Mouse (Mus musculus): ENCODE data around the gene Psmd4.
A peak's percentile ranks its signal among the peaks of the same experiment; 100 is the strongest.

Psmd4 gene

DNA sequence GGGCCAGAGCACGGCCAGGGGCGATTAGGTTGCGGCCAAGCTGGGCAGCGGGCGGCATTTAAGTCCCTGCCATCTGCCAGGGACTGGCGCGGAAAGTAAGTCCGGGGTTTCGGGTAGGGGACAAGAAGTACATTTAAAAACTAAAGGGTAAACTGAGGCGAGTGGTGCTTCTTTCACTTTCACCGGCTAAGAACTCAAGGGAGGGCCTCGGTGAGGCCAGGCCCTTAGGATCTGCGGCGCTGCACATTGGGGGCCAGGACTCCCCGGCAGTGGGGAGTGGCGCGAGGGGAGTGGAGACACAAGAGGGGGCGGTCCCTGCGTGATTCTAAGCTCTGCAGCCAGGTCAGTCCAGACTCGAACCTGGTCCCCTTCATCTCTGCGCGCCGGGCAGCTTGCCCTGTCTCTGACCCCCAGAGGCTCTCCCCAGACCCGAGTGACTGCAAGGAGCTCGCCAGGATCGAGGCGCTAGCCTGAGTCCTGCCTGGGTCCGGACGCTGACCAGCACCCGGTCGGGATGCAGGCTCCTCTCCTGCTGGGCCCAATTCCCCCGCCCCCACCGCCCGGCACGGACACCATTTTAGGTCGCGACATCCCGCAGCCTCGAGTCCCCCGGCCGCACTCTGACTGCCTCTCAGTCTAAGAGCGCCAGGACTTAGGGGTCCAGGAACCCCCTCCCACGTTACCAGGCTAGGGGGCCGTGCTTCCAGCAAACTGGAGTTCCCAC lies 27.8 kb downstream of the Psmd4 start:
- peak; percentile 49 for DNase-seq (ENCODE audit: low read depth, low spot score)
- Histone ChIP-seq H3K36me3 (ENCODE audit: control insufficient read depth, insufficient read depth, low read length, poor library complexity, severe bottlenecking) (peaks cover 2% of the 10 kb centered on the region; the same call in 1 of the 2 replicates), H3K27me3 (ENCODE audit: control insufficient read depth, insufficient read depth, low read length, poor library complexity, severe bottlenecking) (no peaks in the 10 kb centered on the region)

DNA sequence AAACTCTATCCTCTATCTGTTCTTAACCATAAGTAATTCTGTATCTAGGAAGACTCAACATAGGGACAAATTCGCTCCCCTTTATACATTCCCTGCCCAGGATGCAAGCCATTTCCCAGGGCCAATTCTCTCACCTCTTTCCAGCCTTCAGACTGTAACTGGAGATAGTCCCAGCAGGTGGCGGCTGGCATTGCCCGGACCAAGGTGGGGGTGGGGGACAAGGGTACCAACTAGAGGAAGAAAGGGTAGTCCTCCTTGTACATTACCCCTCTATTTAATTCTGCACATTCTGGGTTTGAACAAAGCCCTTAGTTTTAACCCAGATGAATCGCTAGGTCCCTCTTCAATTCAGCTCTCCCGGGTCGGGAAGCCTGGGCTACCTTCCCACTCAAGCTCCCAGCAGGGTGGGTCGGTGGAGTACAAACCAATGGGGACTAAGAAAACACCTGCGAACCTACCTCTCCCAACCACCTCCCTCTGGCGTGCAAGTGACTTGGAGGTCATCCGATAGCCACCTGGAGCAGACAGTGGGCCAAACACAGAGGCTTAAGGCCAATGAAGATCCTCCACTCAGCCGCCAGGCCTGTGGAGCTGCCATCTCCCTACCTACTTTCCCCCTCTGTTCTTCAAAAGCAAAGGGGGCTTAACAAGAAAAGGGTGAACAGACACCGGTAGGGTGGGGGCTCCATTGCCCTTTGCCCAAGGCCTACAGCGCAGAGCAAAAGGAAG lies 28.6 kb downstream of the Psmd4 start:
- DNase-seq (ENCODE audit: low read depth, low spot score): no peak
- peaks cover 4% of the 10 kb centered on the region for H3K36me3 ChIP-seq (ENCODE audit: control insufficient read depth, insufficient read depth, low read length, poor library complexity, severe bottlenecking)
- H3K27me3 ChIP-seq (ENCODE audit: control insufficient read depth, insufficient read depth, low read length, poor library complexity, severe bottlenecking): no peaks in the 10 kb centered on the region

- Histone ChIP-seq H3K36me3 (ENCODE audit: control insufficient read depth, insufficient read depth, low read length, poor library complexity, severe bottlenecking) (peaks cover 7% of the 10 kb centered on the region), H3K27me3 (ENCODE audit: control insufficient read depth, insufficient read depth, low read length, poor library complexity, severe bottlenecking) (no peaks in the 10 kb centered on the region)
- no peak for DNase-seq (ENCODE audit: low read depth, low spot score)
Measured at GRCm38 (mm10) chr3:95012982-95013381, 29.4 kb downstream of the Psmd4 start.

GRCm38 (mm10) chr3:95010396-95010795 lies 32.0 kb downstream of the Psmd4 start:
- DNase-seq (ENCODE audit: low read depth, low spot score): no peak
- Histone ChIP-seq H3K27me3 (ENCODE audit: control insufficient read depth, insufficient read depth, low read length, poor library complexity, severe bottlenecking) (no peaks in the 10 kb centered on the region), H3K36me3 (ENCODE audit: control insufficient read depth, insufficient read depth, low read length, poor library complexity, severe bottlenecking) (peaks cover 10% of the 10 kb centered on the region)

- DNase-seq (ENCODE audit: low read depth, low spot score): no peak
Measured at GRCm38 (mm10) chr3:95007706-95008105, 34.7 kb downstream of the Psmd4 start.

GRCm38 (mm10) chr3:95005651-95006050 lies 36.8 kb downstream of the Psmd4 start:
- H3K36me3 ChIP-seq (ENCODE audit: control insufficient read depth, insufficient read depth, low read length, poor library complexity, severe bottlenecking): peaks cover 22% of the 10 kb centered on the region
- DNase-seq (ENCODE audit: low read depth, low spot score): no peak
- no peaks in the 10 kb centered on the region for H3K27me3 ChIP-seq (ENCODE audit: control insufficient read depth, insufficient read depth, low read length, poor library complexity, severe bottlenecking)

More at GRCm38 (mm10) chr3:95007706-95008105, 34.7 kb downstream of the Psmd4 start:
- Histone ChIP-seq H3K27me3 (ENCODE audit: control insufficient read depth, insufficient read depth, low read length, poor library complexity, severe bottlenecking) (no peaks in the 10 kb centered on the region), H3K36me3 (ENCODE audit: control insufficient read depth, insufficient read depth, low read length, poor library complexity, severe bottlenecking) (peaks cover 16% of the 10 kb centered on the region)

GRCm38 (mm10) chr3:95003273-95003672 lies 39.1 kb downstream of the Psmd4 start:
- DNase-seq (ENCODE audit: low read depth, low spot score): no peak
- H3K27me3 ChIP-seq (ENCODE audit: control insufficient read depth, insufficient read depth, low read length, poor library complexity, severe bottlenecking): no peaks in the 10 kb centered on the region

GRCm38 (mm10) chr3:95002569-95002968 lies 39.8 kb downstream of the Psmd4 start:
- no peak for DNase-seq (ENCODE audit: low read depth, low spot score)
- Histone ChIP-seq H3K36me3 (ENCODE audit: control insufficient read depth, insufficient read depth, low read length, poor library complexity, severe bottlenecking) (peaks cover 26% of the 10 kb centered on the region), H3K27me3 (ENCODE audit: control insufficient read depth, insufficient read depth, low read length, poor library complexity, severe bottlenecking) (no peaks in the 10 kb centered on the region)

More at GRCm38 (mm10) chr3:95003273-95003672, 39.1 kb downstream of the Psmd4 start:
- H3K36me3 ChIP-seq (ENCODE audit: control insufficient read depth, insufficient read depth, low read length, poor library complexity, severe bottlenecking): peaks cover 28% of the 10 kb centered on the region

DNA sequence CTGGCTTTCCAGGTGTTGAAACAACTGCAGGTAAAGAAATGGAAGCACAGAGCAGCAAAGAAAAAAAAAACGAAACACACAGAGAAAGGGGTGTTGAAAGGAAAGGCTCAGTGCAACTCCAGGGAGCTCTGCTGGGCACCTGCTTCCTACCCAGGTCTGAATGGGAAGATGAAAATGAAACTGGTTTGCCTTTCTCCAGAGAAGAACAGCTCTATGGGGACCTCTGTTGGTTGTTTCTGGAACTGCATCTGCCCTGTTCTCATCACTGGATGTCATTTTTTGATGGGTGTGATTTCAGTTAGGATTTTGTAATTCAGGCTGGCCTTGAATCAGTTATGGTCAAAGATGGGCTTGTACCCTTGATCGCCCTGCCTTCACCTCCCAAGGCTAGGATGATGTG lies 45.5 kb downstream of the Psmd4 start:
- peak; percentile 91 for DNase-seq (ENCODE audit: low read depth, low spot score)
- Histone ChIP-seq H3K36me3 (ENCODE audit: control insufficient read depth, insufficient read depth, low read length, poor library complexity, severe bottlenecking) (peaks cover 26% of the 10 kb centered on the region), H3K27me3 (ENCODE audit: control insufficient read depth, insufficient read depth, low read length, poor library complexity, severe bottlenecking) (no peaks in the 10 kb centered on the region)

DNA sequence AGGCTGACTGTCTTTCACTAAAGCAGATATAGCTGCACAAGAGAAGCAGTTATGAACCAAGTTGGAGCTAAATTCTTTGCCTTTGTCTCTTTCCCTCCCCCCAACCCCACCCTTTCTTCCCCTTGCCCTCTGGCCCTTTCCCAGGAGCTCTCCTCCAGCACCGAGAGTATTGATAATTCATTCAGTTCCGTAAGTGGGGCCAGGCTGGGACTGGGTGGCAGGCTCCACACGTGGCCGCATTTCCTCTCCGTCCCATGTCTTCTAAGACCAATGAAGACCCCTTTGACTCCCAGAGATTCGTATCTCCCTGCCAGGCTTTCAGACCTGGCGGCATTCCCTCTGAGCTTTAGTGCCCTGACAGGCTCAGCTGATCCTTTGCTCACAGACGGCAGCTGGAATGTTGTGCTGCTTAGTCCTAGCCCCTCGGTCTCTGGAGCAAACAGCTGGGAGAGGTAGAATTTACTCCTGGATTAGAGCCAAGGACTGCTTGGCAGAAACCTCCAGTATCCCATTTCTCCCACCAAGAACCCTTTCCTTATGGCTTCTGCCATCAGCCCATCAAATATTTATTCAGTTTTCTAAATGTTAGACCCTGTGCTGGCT lies 53.2 kb downstream of the Psmd4 start:
- DNase-seq (ENCODE audit: low read depth, low spot score): no peak
- Histone ChIP-seq H3K36me3 (ENCODE audit: control insufficient read depth, insufficient read depth, low read length, poor library complexity, severe bottlenecking) (peaks cover 16% of the 10 kb centered on the region), H3K27me3 (ENCODE audit: control insufficient read depth, insufficient read depth, low read length, poor library complexity, severe bottlenecking) (no peaks in the 10 kb centered on the region)

GRCm38 (mm10) chr3:94987578-94987977 lies 54.8 kb downstream of the Psmd4 start:
- DNase-seq (ENCODE audit: low read depth, low spot score): no peak
- Histone ChIP-seq H3K36me3 (ENCODE audit: control insufficient read depth, insufficient read depth, low read length, poor library complexity, severe bottlenecking) (peaks cover 14% of the 10 kb centered on the region; the same call in 1 of the 2 replicates), H3K27me3 (ENCODE audit: control insufficient read depth, insufficient read depth, low read length, poor library complexity, severe bottlenecking) (no peaks in the 10 kb centered on the region)

DNA sequence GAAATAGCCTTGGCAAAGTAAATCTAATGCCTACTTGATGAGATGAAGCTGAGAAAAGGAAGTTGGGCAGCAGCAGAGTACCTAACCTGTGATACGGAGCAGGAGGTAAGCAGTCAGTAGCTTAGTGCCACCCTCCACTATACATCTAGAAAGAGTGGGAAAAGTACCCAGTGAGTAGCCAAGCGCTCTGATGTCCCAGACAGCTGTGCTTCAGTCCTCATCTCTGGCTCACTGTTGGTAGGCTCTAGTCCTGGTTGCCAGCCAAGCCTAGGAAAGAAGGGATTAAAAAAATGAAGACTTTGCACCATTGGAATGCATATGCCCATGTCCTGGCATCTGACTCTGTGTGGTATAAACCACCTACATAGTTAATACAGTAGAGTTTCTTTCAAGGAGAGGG lies 56.9 kb downstream of the Psmd4 start:
- no peak for DNase-seq (ENCODE audit: low read depth, low spot score)
- no peaks in the 10 kb centered on the region for H3K27me3 ChIP-seq (ENCODE audit: control insufficient read depth, insufficient read depth, low read length, poor library complexity, severe bottlenecking)
- peaks cover 14% of the 10 kb centered on the region; the same call in 1 of the 2 replicates for H3K36me3 ChIP-seq (ENCODE audit: control insufficient read depth, insufficient read depth, low read length, poor library complexity, severe bottlenecking)

DNA sequence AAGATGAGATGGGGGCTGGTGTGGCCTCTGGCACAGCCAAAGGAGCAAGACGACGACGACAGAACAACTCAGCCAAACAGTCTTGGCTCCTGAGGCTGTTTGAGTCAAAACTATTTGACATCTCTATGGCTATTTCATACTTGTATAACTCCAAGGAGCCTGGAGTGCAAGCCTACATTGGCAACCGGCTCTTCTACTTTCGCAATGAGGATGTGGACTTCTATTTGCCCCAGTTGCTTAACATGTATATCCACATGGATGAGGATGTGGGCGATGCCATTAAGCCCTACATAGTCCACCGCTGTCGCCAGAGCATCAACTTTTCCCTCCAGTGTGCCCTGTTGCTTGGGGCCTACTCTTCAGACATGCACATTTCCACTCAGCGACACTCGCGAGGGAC lies 58.1 kb downstream of the Psmd4 start:
- no peaks in the 10 kb centered on the region for H3K27me3 ChIP-seq (ENCODE audit: control insufficient read depth, insufficient read depth, low read length, poor library complexity, severe bottlenecking)
- no peak for DNase-seq (ENCODE audit: low read depth, low spot score)
- peaks cover 10% of the 10 kb centered on the region; the same call in 1 of the 2 replicates for H3K36me3 ChIP-seq (ENCODE audit: control insufficient read depth, insufficient read depth, low read length, poor library complexity, severe bottlenecking)
